Mouse (Mus musculus): ENCODE measurements around the gene Bckdha.

Bckdha gene

GRCm38 (mm10) chr7:25658657-25659472, at the start of gene Bckdha, which contains the start of gene Exosc5:
TSS of gene Bckdha (minus strand) at chr7:25658981.
TSS of gene Exosc5 (plus strand) at chr7:25659164.
- peak; percentile 99 for DNase-seq (ENCODE audit: low read depth, low spot score)

GRCm38 (mm10) chr7:25707581-25708292, 49.0 kb upstream of the Bckdha start:
- DNase-seq (ENCODE audit: low read depth, low spot score), result peak; percentile 55

GRCm38 (mm10) chr7:25706578-25707170, 47.9 kb upstream of the Bckdha start:
- no peak for DNase-seq (ENCODE audit: low read depth, low spot score)

GRCm38 (mm10) chr7:25705801-25706251, 47.0 kb upstream of the Bckdha start:
- no peak for DNase-seq (ENCODE audit: low read depth, low spot score)

- no peak for DNase-seq (ENCODE audit: low read depth, low spot score)
Observed at GRCm38 (mm10) chr7:25704716-25705364, 46.1 kb upstream of the Bckdha start.

GRCm38 (mm10) chr7:25703793-25704494, 45.2 kb upstream of the Bckdha start:
- no peak for DNase-seq (ENCODE audit: low read depth, low spot score)

- DNase-seq (ENCODE audit: low read depth, low spot score), result no peak
Observed at GRCm38 (mm10) chr7:25702350-25702749, 43.6 kb upstream of the Bckdha start.

- DNase-seq (ENCODE audit: low read depth, low spot score), result no peak
Observed at GRCm38 (mm10) chr7:25700732-25701131, 42.0 kb upstream of the Bckdha start.

- DNase-seq (ENCODE audit: low read depth, low spot score), result no peak
Observed at GRCm38 (mm10) chr7:25699851-25700250, 41.1 kb upstream of the Bckdha start.

GRCm38 (mm10) chr7:25694104-25694503, 35.3 kb upstream of the Bckdha start:
- DNase-seq (ENCODE audit: low read depth, low spot score), result no peak

GRCm38 (mm10) chr7:25690051-25690450, 31.3 kb upstream of the Bckdha start:
- no peak for DNase-seq (ENCODE audit: low read depth, low spot score)

- DNase-seq (ENCODE audit: low read depth, low spot score), result peak; percentile 88
Observed at GRCm38 (mm10) chr7:25689603-25690021, 30.8 kb upstream of the Bckdha start.

- DNase-seq (ENCODE audit: low read depth, low spot score), result peak; percentile 94
Observed at GRCm38 (mm10) chr7:25688810-25689586, 30.2 kb upstream of the Bckdha start.

- DNase-seq (ENCODE audit: low read depth, low spot score), result peak; percentile 64
Observed at GRCm38 (mm10) chr7:25687811-25688401, 29.1 kb upstream of the Bckdha start.

GRCm38 (mm10) chr7:25686680-25687531, 28.1 kb upstream of the Bckdha start, which contains the start of gene Tgfb1:
TSS of gene Tgfb1 (plus strand) at chr7:25687002.
- DNase-seq (ENCODE audit: low read depth, low spot score), result peak; percentile 94

GRCm38 (mm10) chr7:25685926-25686470, 27.2 kb upstream of the Bckdha start:
- DNase-seq (ENCODE audit: low read depth, low spot score), result no peak

- no peak for DNase-seq (ENCODE audit: low read depth, low spot score)
Observed at GRCm38 (mm10) chr7:25684659-25685058, 25.9 kb upstream of the Bckdha start.

GRCm38 (mm10) chr7:25683474-25684180, 24.8 kb upstream of the Bckdha start:
- peak; percentile 80 for DNase-seq (ENCODE audit: low read depth, low spot score)
